ENCODE assay signal across 10 mouse cellular contexts in genomic region chrX:143344509-143345495, GRCm38 (mm10). TPM values are rescaled to one million over a fixed set of nuclear protein-coding genes. Genes with fewer than 3 reads are reported as not detected.
DNase-seq lines count a peak whose midpoint lies in the region; ATAC-seq lines count a peak whose summit lies in the region.
"Had no signal": no experiment of that assay in that cellular context is flagged by ENCODE, and none has a peak within 500 bp of the region (broad histone marks: within the 10 kb centered on the region; RNA-seq: fewer than 3 reads in every experiment).

No protein-coding gene starts in this region.

- WGBS in midbrain, embryonic 16.5 days = 56% methylated on average over 5 of the region's 5 CpGs

- DNase-seq in urinary bladder, postnatal 14 days (ENCODE audit: low spot score) = peak; percentile 4
- DNase-seq in urinary bladder, postnatal 10 days (ENCODE audit: low spot score) = no peak
- DNase-seq in gastrocnemius, adult 8-10 months (ENCODE audit: low spot score in 2 of 2) = peak; percentile 2 to 5
- peak; percentile 41 to 64 for DNase-seq in kidney, postnatal 36 days
- DNase-seq in layer of hippocampus, adult 9-11 months = no peak
- DNase-seq in layer of hippocampus, postnatal 36 days = no peak
- DNase-seq: forebrain, postnatal 0 days had no signal

- no peak overlapping the region for H3K4me2 ChIP-seq in midbrain, embryonic 16.5 days (ENCODE audit: low read length)
- H3K4me2 ChIP-seq: neural tube, embryonic 13.5 days had no signal

- H3K4me1 ChIP-seq in midbrain, embryonic 16.5 days (ENCODE audit: control insufficient read depth, insufficient read depth, low read length) = no peaks in the 10 kb centered on the region
- H3K4me1 ChIP-seq: neural tube, embryonic 13.5 days had no signal

- no peak overlapping the region for H3K27ac ChIP-seq in midbrain, embryonic 16.5 days (ENCODE audit: low read length)
- H3K27ac ChIP-seq: liver, embryonic 14.5 days; neural tube, embryonic 13.5 days had no signal

- peaks cover 5% of the 10 kb centered on the region for H3K27me3 ChIP-seq in midbrain, embryonic 16.5 days (ENCODE audit: control insufficient read depth, insufficient read depth, low read depth, low read length)

- H3K9me3 ChIP-seq in midbrain, embryonic 16.5 days (replicated peaks; ENCODE audit: control insufficient read depth, low read length, poor library complexity, severe bottlenecking) = no peaks in the 10 kb centered on the region
- H3K9me3 ChIP-seq: neural tube, embryonic 13.5 days had no signal

- no peak for ATAC-seq in midbrain, embryonic 16.5 days
- ATAC-seq: forebrain, postnatal 0 days had no signal

- H3K36me3 ChIP-seq in midbrain, embryonic 16.5 days (ENCODE audit: control insufficient read depth, insufficient read depth, low read length) = no peaks in the 10 kb centered on the region
- H3K36me3 ChIP-seq: neural tube, embryonic 13.5 days had no signal

- H3K9ac ChIP-seq in midbrain, embryonic 16.5 days (ENCODE audit: low read depth, low read length) = no peak overlapping the region
- H3K9ac ChIP-seq: forebrain, postnatal 0 days; liver, embryonic 14.5 days; neural tube, embryonic 13.5 days had no signal

- no peak overlapping the region for H3K4me3 ChIP-seq in midbrain, embryonic 16.5 days (ENCODE audit: low read depth, low read length)
- H3K4me3 ChIP-seq: neural tube, embryonic 13.5 days had no signal

RNA-seq across cellular contexts. Expression of gene Chrdl1, which starts 49.3 kb away (rescaled TPM):
- 1 to 10 TPM in 2 of 4 experiments, under 1 TPM in 2; 0.73 to 3.3 (median 1.6) TPM for total RNA-seq in gastrocnemius, adult 8-10 months (2022)
- 2.1 and 3.3 TPM in 2 replicates for polyA plus RNA-seq in midbrain, embryonic 16.5 days (2015; fragmentation: Nextera tagmentation; extraction: Ambion mirVana)
- total RNA-seq in layer of hippocampus, postnatal 36 days (2021) = 1 to 10 TPM; 3.3 to 4.0 TPM

Comparison
In these comparisons a context has a peak if more than half of its experiments do, and no peak if none do; other contexts are left out.
1. DNase-seq: peak in urinary bladder, postnatal 14 days (single experiment), gastrocnemius, adult 8-10 months (2 of 2) and kidney, postnatal 36 days (2 of 2); none in urinary bladder, postnatal 10 days (single experiment), layer of hippocampus, adult 9-11 months (single experiment) and layer of hippocampus, postnatal 36 days (0 of 2).